Mouse (Mus musculus) liver, embryonic 14.5 days (tissue): ENCODE results near the gene Gtf2e1. TPM values are rescaled to one million over a fixed set of nuclear protein-coding genes. Genes with fewer than 3 reads are reported as not detected.

Experiments
- ATAC-seq: fragments of 200-750 bp; cut with Nextera tagmentation; 2 replicates; pipeline ENCODE4 v1.8.0; 2017; ENCODE audit warnings: moderate number of reproducible peaks, mild to moderate bottlenecking, moderate library complexity; ENCODE audit not compliant: insufficient read depth
- DNase-seq, 3 experiments: peaks; one replicate each; pipeline ENCODE4 v3.0.0-alpha.2; 2012 to 2013; ENCODE audit warnings: low read depth in 3 of 3, low spot score in 3 of 3
- H3K27ac ChIP-seq: fragments of 300-500 bp; sonication (generic); 2 replicates; pipeline ENCODE4 v1.5.1; 2014; ENCODE audit warnings: moderate library complexity, mild to moderate bottlenecking, control low read depth, inconsistent platforms
- H3K27me3 ChIP-seq: fragments of 300-500 bp; sonication (generic); 2 replicates; pipeline ENCODE4 v1.6.1; 2014; ENCODE audit warnings: mild to moderate bottlenecking, low read length, moderate library complexity; ENCODE audit not compliant: control insufficient read depth, insufficient read depth
- H3K36me3 ChIP-seq: fragments of 300-500 bp; sonication (generic); replicated peaks from 2 replicates; pipeline ENCODE4 v1.6.1; 2014; ENCODE audit warnings: low read depth; ENCODE audit not compliant: control insufficient read depth, insufficient read depth
- H3K4me1 ChIP-seq, 2 experiments: fragments of 200-500 bp in 1 of 2; fragments of 300-500 bp in 1 of 2; sonication (generic) in 1 of 2; replicated peaks; 2 replicates each; pipeline ENCODE4 v1.6.1; 2012 to 2014; ENCODE audit warnings: antibody characterized with exemption in 1 of 2, inconsistent platforms in 1 of 2, low read length in 1 of 2; ENCODE audit not compliant: control insufficient read depth in 2 of 2, insufficient read depth in 2 of 2
- H3K4me2 ChIP-seq: fragments of 300-500 bp; sonication (generic); 2 replicates; pipeline ENCODE4 v1.6.1; 2014; ENCODE audit warnings: low read depth, mild to moderate bottlenecking, control low read depth, moderate library complexity
- H3K4me3 ChIP-seq, 2 experiments: fragments of 200-500 bp in 1 of 2; fragments of 300-500 bp in 1 of 2; sonication (generic) in 1 of 2; 2 replicates each; pipeline ENCODE4 v1.5.1; 2012 to 2014; ENCODE audit warnings: low read depth in 2 of 2, low read length in 2 of 2, mild to moderate bottlenecking in 2 of 2, control low read depth in 1 of 2, inconsistent platforms in 1 of 2, moderate library complexity in 1 of 2; ENCODE audit not compliant: insufficient read depth in 1 of 2
- H3K9ac ChIP-seq: fragments of 300-500 bp; sonication (generic); replicated peaks from 2 replicates; pipeline ENCODE4 v1.6.1; 2014; ENCODE audit warnings: mild to moderate bottlenecking, control low read depth, moderate library complexity
- H3K9me3 ChIP-seq: fragments of 300-500 bp; sonication (generic); 2 replicates; pipeline ENCODE4 v1.6.1; 2016; ENCODE audit warnings: low read length, mixed read lengths; ENCODE audit not compliant: control insufficient read depth
- CTCF ChIP-seq: IDR thresholded peaks from 2 replicates; pipeline ENCODE4 v1.5.1; 2016; ENCODE audit warnings: antibody characterized with exemption, low read depth, control low read depth
- EP300 ChIP-seq: IDR thresholded peaks from 2 replicates; pipeline ENCODE4 v1.6.1; 2016; ENCODE audit warnings: antibody characterized with exemption, low read depth
- WGBS: fragments of 180-500 bp; shearing (Covaris S2); extraction: QIAGEN DNeasy Blood & Tissue Kit; methylation state at CpG from one replicate; pipeline ENCODE4 v1.1.7; 2014; ENCODE audit not compliant: insufficient replicate concordance; 5-methylcytosine and 5-hydroxymethylcytosine counted together
- polyA plus RNA-seq, 2 experiments: library from polyadenylated mRNA; depleted of rRNA in 1 of 2; stranded (reverse) in 1 of 2; unstranded in 1 of 2; fragments of >200 nt; fragmentation: Nextera tagmentation in 1 of 2; extraction: Ambion mirVana in 1 of 2; gene quantifications; 2 replicates each; pipeline versions ENCODE4 v1.2.1 to v1.2.3; 2012 to 2014

Gtf2e1 gene
- polyA plus RNA-seq, 2 experiments: 6.6 to 8.6 TPM

DNA sequence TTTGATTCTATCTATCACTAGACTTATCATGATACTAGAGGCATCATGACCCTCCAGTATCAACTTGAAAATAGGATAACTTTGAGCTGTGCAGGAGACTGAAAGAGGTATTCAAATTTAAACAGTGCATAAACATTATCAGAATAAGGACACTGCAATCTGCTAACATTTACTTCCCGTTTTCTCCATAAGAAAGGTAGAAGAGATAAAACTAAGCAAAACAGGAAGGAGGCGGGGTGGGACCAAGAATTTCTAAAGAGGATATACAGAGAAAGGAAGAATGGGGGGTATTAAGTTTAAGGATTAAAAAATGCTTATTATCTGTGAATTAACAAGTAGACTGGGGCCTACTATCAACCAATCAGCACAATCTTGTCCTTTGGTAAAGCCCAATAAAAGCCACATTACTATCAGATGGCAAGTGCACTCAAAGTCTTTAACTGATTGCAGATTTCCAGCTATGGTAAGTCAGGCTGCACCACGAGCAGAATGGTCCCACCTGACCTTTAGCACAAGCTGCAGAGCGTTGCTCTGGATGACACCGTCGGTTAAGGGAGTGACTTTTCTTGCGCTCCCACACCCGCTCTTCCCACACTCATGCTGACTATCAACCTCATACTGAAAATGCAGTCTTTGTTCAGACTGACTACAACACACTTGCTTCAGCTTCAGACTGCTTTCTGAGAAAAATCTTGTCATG is 6.1 kb downstream of the Gtf2e1 start:
- H3K4me2 ChIP-seq: no peak overlapping the region
- TF ChIP-seq CTCF (no peak), EP300 (no peak)
- ATAC-seq (no peak), DNase-seq (no peak)
- 40% methylated on average over 8 of the region's 8 CpGs for WGBS
- no peaks in the 10 kb centered on the region for H3K9me3 ChIP-seq
- H3K4me3 ChIP-seq: no peak overlapping the region
- H3K9ac ChIP-seq: no peak overlapping the region
- peaks cover 7 to 13% of the 10 kb centered on the region in 2 experiments; a peak in 3 of 4 replicates for H3K4me1 ChIP-seq
- no peaks in the 10 kb centered on the region for H3K27me3 ChIP-seq
- peaks cover 4% of the 10 kb centered on the region; the same call in 1 of the 2 replicates for H3K36me3 ChIP-seq
- no peak overlapping the region for H3K27ac ChIP-seq

DNA sequence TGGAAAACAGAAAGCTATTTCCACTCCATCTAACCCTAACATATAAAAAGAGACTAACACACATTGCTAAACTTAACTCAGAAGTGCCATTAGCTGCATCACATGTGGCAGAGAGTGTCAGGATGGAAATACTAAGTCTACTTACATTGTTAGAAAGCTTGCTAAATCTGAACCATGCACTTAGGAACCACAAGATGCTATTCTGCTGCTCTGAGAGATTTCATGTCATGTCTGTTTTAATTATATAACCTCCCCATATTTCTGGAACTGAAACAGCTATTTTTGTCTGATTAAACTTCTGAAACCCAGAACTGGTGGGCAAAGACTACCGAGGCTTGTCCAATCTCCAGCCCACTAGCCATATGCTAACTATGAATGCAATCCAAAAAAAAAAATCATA is 7.5 kb downstream of the Gtf2e1 start:
- no peak overlapping the region for H3K4me2 ChIP-seq
- H3K36me3 ChIP-seq: peaks cover 4% of the 10 kb centered on the region; the same call in 1 of the 2 replicates
- no peak overlapping the region for H3K9ac ChIP-seq
- WGBS: 78% methylated on average over 1 of the region's 1 CpGs
- no peak overlapping the region for H3K27ac ChIP-seq
- peaks cover 5 to 10% of the 10 kb centered on the region in 2 experiments; a peak in 3 of 4 replicates for H3K4me1 ChIP-seq
- no peaks in the 10 kb centered on the region for H3K9me3 ChIP-seq
- H3K27me3 ChIP-seq: no peaks in the 10 kb centered on the region
- DNase-seq (no peak), ATAC-seq (no peak)
- H3K4me3 ChIP-seq: no peak overlapping the region
- TF ChIP-seq EP300: no peak
- no peak for TF ChIP-seq CTCF

DNA sequence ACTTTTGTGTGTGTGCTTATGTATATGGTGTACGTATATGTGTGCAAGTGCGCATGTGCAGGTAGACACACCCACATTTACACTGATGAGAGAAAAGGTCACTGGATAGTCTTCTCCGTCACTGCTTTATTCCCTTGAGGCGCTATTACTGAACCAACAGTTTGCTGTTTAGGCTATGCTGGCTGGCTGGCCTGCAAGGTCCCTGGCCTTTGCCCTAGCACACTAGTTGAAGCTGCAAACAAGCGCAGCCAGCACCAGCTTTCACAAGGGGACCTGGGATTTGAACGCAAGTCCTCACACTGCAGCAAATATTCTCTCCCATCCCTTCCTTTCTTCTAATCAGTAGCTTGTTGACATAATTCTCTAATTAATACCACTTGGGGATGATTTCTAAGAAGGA is 9.4 kb downstream of the Gtf2e1 start:
- no peak overlapping the region for H3K4me3 ChIP-seq
- no peaks in the 10 kb centered on the region for H3K27me3 ChIP-seq
- TF ChIP-seq CTCF: no peak
- no peak for TF ChIP-seq EP300
- H3K9ac ChIP-seq: no peak overlapping the region
- H3K4me2 ChIP-seq: no peak overlapping the region
- H3K9me3 ChIP-seq: no peaks in the 10 kb centered on the region
- ATAC-seq: peak; percentile 35; the same call in 1 of the 2 replicates
- H3K27ac ChIP-seq: no peak overlapping the region
- no peak for DNase-seq
- H3K4me1 ChIP-seq: peaks cover 5 to 9% of the 10 kb centered on the region in 2 experiments; a peak in 3 of 4 replicates
- peaks cover under 1% of the 10 kb centered on the region; the same call in 1 of the 2 replicates for H3K36me3 ChIP-seq
- WGBS: 78% methylated on average over 6 of the region's 6 CpGs

DNA sequence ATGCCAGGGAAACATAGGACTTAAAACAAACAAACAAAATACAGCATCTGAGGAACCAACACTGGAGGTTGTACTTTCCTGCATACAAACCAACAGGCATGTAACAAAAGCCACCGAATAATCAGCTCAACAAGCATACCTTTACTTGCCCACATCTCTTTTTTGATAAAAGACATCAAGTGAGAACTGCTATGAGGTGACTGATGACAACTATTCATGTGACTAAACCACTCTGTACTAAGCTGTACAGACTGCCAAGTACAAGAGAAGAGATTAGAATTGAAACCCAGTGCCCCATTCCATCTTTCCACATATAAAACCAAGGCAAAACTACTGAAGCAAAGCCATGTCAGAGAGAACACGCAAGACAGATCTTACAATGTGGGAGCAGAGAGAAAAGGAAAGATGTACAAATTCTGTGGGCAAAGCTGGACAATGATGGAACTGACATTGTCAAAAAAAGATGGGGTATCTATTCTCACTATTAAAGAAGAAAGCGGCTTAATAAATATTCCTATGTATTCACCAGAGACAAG is 12.8 kb downstream of the Gtf2e1 start:
- H3K9me3 ChIP-seq: peaks cover 5% of the 10 kb centered on the region; the same call in 1 of the 2 replicates
- H3K27me3 ChIP-seq: no peaks in the 10 kb centered on the region
- H3K36me3 ChIP-seq: peaks cover 9% of the 10 kb centered on the region
- no peak overlapping the region for H3K4me3 ChIP-seq
- DNase-seq: no peak
- ATAC-seq: no peak
- 72% methylated on average over 3 of the region's 3 CpGs for WGBS
- H3K4me1 ChIP-seq: no peaks in the 10 kb centered on the region; a peak in 1 of 4 replicates
- TF ChIP-seq CTCF: no peak
- TF ChIP-seq EP300: no peak
- H3K9ac ChIP-seq: no peak overlapping the region
- no peak overlapping the region for H3K27ac ChIP-seq
- H3K4me2 ChIP-seq: no peak overlapping the region

DNA sequence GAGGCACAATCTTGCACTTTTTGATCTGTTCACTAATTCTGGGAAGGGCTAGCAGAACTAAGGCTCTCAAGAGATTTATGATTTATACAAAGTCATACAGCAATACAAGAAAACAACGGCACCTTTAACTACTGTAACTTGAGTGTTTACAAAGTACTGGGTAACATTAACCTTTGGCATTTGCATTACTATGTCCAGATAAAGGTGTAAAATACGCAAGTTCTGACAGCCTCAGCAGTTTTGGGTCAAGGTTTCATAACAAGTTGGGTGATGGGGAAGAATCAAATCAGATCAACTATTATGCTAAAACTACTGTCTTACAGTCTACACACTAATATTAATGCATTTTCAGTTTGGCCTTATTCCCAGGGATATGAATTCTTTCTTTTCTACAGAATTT is 14.5 kb downstream of the Gtf2e1 start:
- Histone ChIP-seq H3K4me3 (no peak overlapping the region), H3K27me3 (no peaks in the 10 kb centered on the region), H3K27ac (no peak overlapping the region), H3K9me3 (peaks cover 5% of the 10 kb centered on the region; the same call in 1 of the 2 replicates), H3K36me3 (peaks cover 12% of the 10 kb centered on the region), H3K4me2 (no peak overlapping the region), H3K4me1 (no peaks in the 10 kb centered on the region; a peak in 1 of 4 replicates), H3K9ac (no peak overlapping the region)
- ATAC-seq (no peak), DNase-seq (no peak)
- TF ChIP-seq CTCF (no peak), EP300 (no peak)
- 69% methylated on average over 2 of the region's 2 CpGs for WGBS
